26 mouse cellular contexts compared by ENCODE assay signal in the genomic region with DNA sequence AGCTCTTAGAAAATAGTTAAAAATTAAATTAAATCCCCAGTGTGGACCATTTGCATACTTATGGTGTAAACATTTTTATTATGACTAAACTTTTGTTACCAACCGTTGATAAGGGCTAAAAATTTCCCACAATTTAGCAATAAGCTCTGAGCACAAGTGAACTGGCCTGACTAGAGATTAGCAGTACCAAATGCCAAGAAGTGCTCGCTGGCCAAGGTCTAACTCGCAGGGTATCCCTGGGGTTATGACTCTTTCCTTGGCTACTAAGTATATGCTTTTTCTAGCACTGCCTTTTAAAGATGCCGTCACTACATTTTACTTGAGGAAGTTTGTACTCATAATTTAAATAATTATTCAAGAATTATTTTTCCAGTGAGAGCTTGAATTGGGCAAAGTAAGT. TPM values are rescaled to one million over a fixed set of nuclear protein-coding genes. Genes with fewer than 3 reads are reported as not detected.
A peak's percentile ranks its signal among the peaks of the same experiment; 100 is the strongest.
DNase-seq lines count a peak whose midpoint lies in the region; TF ChIP-seq lines count a peak whose summit lies in the region.
"Had no signal": no experiment of that assay in that cellular context is flagged by ENCODE, and none has a peak within 500 bp of the region (broad histone marks: within the 10 kb centered on the region; RNA-seq: fewer than 3 reads in every experiment).

No protein-coding gene starts in this region.

- no peak for TF ChIP-seq POLR2A in myocyte (IDR thresholded peaks at IDR 0.05; ENCODE audit: insufficient read length, low read depth)

- H3ac ChIP-seq in myocyte (ENCODE audit: control insufficient read depth, insufficient read length), result no peak overlapping the region

- H3K4me3 ChIP-seq in myocyte, result no peak overlapping the region
- H3K4me3 ChIP-seq: forebrain, embryonic 10.5 days; heart, embryonic 10.5 days; hindbrain, embryonic 15.5 days; intestine, embryonic 15.5 days; liver, embryonic 12.5 days; neural tube, embryonic 12.5 days had no signal

- H3K36me3 ChIP-seq in myocyte (ENCODE audit: control insufficient read depth, insufficient read depth), result no peaks in the 10 kb centered on the region
- H3K36me3 ChIP-seq: forebrain, embryonic 10.5 days; heart, embryonic 10.5 days; hindbrain, embryonic 15.5 days; intestine, embryonic 15.5 days; liver, embryonic 12.5 days; neural tube, embryonic 12.5 days had no signal

- peak; percentile 95 for DNase-seq in heart, adult 11 months
- no peak for DNase-seq in heart, postnatal 14 days
- peak; percentile 28 to 40 for DNase-seq in kidney, postnatal 36 days
- DNase-seq in kidney, postnatal 10 days, result no peak
- peak; percentile 36 to 52 for DNase-seq in adrenal gland, postnatal 36 days
- DNase-seq in lung, postnatal 10 days, result no peak
- DNase-seq: cerebellum, adult 11 months; cerebellum, postnatal 14 days; gastrocnemius, postnatal 10 days; heart, postnatal 36 days; lung, postnatal 4 days; spleen, adult 18-20 months; thymus, postnatal 4 days had no signal

- H3K79me2 ChIP-seq in myocyte (ENCODE audit: control insufficient read depth, insufficient read depth), result no peaks in the 10 kb centered on the region

- H3K4me2 ChIP-seq in myocyte (ENCODE audit: low read depth), result peak overlapping the region; percentile 57
- H3K4me2 ChIP-seq: hindbrain, embryonic 15.5 days; intestine, embryonic 15.5 days; liver, embryonic 12.5 days; lung, embryonic 14.5 days; midbrain, embryonic 11.5 days; neural tube, embryonic 12.5 days had no signal

- no peaks in the 10 kb centered on the region for H3K27me3 ChIP-seq in myocyte (ENCODE audit: control insufficient read depth, insufficient read depth, insufficient read length)
- H3K27me3 ChIP-seq: hindbrain, embryonic 15.5 days; intestine, embryonic 15.5 days; liver, embryonic 12.5 days; neural tube, embryonic 12.5 days; Patski had no signal

- intact Hi-C loops in heart, postnatal 14 days (cut with DNase I), result no loop called here

TF ChIP-seq in myocyte, 11 proteins besides CTCF, POLR2A, EP300 and RAD21:
- no peak for TF ChIP-seq TCF3 (IDR thresholded peaks at IDR 0.05; ENCODE audit: insufficient read length, low read depth)
- no peak for TF ChIP-seq MAX (IDR thresholded peaks at IDR 0.05; ENCODE audit: low read depth)
- no peak for TF ChIP-seq SRF (IDR thresholded peaks at IDR 0.05; ENCODE audit: control insufficient read depth, insufficient read length, low read depth)
- TF ChIP-seq CEBPB (IDR thresholded peaks at IDR 0.05; ENCODE audit: insufficient read depth, poor library complexity, severe bottlenecking), result no peak
- TF ChIP-seq MYOG (IDR thresholded peaks at IDR 0.05; ENCODE audit: control insufficient read depth in 1 of 3, insufficient read depth in 1 of 3, insufficient read length in 2 of 3, low read depth in 2 of 3), result no peak
- no peak for TF ChIP-seq REST (IDR thresholded peaks at IDR 0.05; ENCODE audit: insufficient read depth, insufficient read length)
- no peak for TF ChIP-seq E2F4 (IDR thresholded peaks at IDR 0.05; ENCODE audit: insufficient read depth)
- no peak for TF ChIP-seq MYOD1 (IDR thresholded peaks at IDR 0.05; ENCODE audit: control insufficient read depth in 1 of 3, insufficient read length in 2 of 3, low read depth in 2 of 3)
- TF ChIP-seq TCF12 (IDR thresholded peaks at IDR 0.05; ENCODE audit: insufficient read depth, poor library complexity, severe bottlenecking), result no peak
- TF ChIP-seq USF1 (IDR thresholded peaks at IDR 0.05; ENCODE audit: low read depth), result no peak
- TF ChIP-seq POLR2AphosphoS2 (IDR thresholded peaks at IDR 0.05; ENCODE audit: insufficient read length, low read depth), result no peak
TF ChIP-seq in myocyte: peak in this region for 0.

RNA-seq across cellular contexts. Expression of a gene that starts 10.0 kb away (rescaled TPM):
- total RNA-seq in heart, postnatal 14 days (2021), result under 1 TPM; 0.36 to 0.61 TPM
- total RNA-seq in adrenal gland, postnatal 36 days (2021), result under 1 TPM; 0.33 to 0.36 TPM
- polyA plus RNA-seq in myocyte (2012; fragmentation: generic; extraction: Trizol), result 0.90 TPM
- polyA plus RNA-seq: forebrain, embryonic 10.5 days; midbrain, embryonic 11.5 days; neural tube, embryonic 12.5 days had no signal

RNA-seq across cellular contexts. Expression of a gene that starts 22.6 kb away (rescaled TPM):
- not detected for total RNA-seq in heart, postnatal 14 days (2021)
- total RNA-seq in adrenal gland, postnatal 36 days (2021), result 1 to 10 TPM in 1 of 2 experiments, not detected in 1; 1.2 TPM
- polyA plus RNA-seq in myocyte (2012; fragmentation: generic; extraction: Trizol), result not detected
- total RNA-seq: heart, postnatal 36 days; layer of hippocampus, postnatal 10 days had no signal
- polyA plus RNA-seq: embryonic facial prominence, embryonic 14.5 days; forebrain, embryonic 10.5 days; heart, embryonic 10.5 days; hindbrain, embryonic 15.5 days; limb, embryonic 11.5 days; liver, embryonic 12.5 days; lung, embryonic 14.5 days; midbrain, embryonic 11.5 days; neural tube, embryonic 12.5 days had no signal

RNA-seq across cellular contexts. Expression of a gene that starts 49.9 kb away (rescaled TPM):
- total RNA-seq in heart, postnatal 14 days (2021), result 10 to 100 TPM; 12.1 to 12.2 TPM
- total RNA-seq in adrenal gland, postnatal 36 days (2021), result 10 to 100 TPM; 19.8 TPM
- 11.9 TPM for polyA plus RNA-seq in myocyte (2012; fragmentation: generic; extraction: Trizol)

Comparison
In these comparisons a context has a peak if more than half of its experiments do, and no peak if none do; other contexts are left out.
1. DNase-seq: peak in heart, adult 11 months (single experiment), kidney, postnatal 36 days (2 of 2) and adrenal gland, postnatal 36 days (2 of 2); none in heart, postnatal 14 days (0 of 2), kidney, postnatal 10 days (single experiment) and lung, postnatal 10 days (single experiment).